Mouse (Mus musculus) liver, adult 2 months (tissue): ENCODE measurements around the gene Hipk2.

ENCODE experiments used
- CTCF ChIP-seq: fragments of 200-500 bp; IDR thresholded peaks from 2 replicates; pipeline ENCODE4 v1.5.1; 2011; ENCODE audit warnings: low read depth, low read length, control low read depth
- POLR2A ChIP-seq: fragments of 200-500 bp; IDR thresholded peaks from 2 replicates; pipeline ENCODE4 v1.6.1; 2011; ENCODE audit warnings: low read length, control low read depth; ENCODE audit not compliant: insufficient read depth; ENCODE audit errors: extremely low read depth

DNA sequence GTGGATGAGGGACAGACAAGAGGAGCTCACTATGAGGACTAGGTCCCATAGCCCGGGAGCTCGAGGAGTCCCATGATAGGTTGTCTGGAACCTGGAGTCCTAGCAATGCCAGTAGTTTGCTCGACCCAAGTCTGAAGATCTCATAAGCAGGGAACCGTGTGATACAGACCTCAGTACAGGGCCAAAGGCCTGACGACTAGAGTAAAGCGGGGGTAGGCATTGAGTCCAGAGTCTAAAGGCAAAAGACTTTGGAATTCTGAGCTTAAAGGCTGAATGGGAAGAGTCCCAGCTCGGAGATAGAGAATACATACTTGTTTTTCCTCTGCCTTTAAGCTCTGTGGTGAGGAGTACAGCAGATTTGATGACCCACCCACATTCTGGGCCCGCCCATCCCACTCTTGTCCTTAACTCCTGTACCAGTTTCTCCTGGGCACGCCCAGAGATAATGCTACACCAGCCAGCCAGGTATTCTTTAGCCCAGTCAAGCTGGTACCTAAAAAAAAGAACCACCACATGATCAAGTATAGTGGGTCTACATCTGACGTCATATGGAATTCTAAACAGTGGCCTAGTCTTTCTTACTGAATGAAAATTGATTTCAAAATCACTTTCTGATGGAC is 27.0 kb upstream of the Hipk2 start:
- TF ChIP-seq CTCF (no peak), POLR2A (no peak)
